Mouse (Mus musculus): ENCODE measurements around the gene Alpi.

GRCm38 (mm10) chr1:87102114-87102513 is 708 bp upstream of the Alpi start:
- TF ChIP-seq CTCF (IDR thresholded peaks at IDR 0.05 in 2 of 3, conservative IDR thresholded peaks at IDR 0.05 in 1 of 3; ENCODE audit: control insufficient read depth in 1 of 3, insufficient read depth in 1 of 3, low read depth in 2 of 3, low read length in 3 of 3, poor library complexity in 1 of 3, severe bottlenecking in 1 of 3): no peak
- no peak for TF ChIP-seq ELF1 (IDR thresholded peaks at IDR 0.05; ENCODE audit: low read depth, low read length)
- TF ChIP-seq CHD1 (IDR thresholded peaks at IDR 0.05; ENCODE audit: low read depth, low read length): no peak
- TF ChIP-seq HCFC1 (IDR thresholded peaks at IDR 0.05; ENCODE audit: low read depth, low read length): no peak

Data from MEL (cell line).